In genomic region chr7:3134654-3135053, GRCm38 (mm10) we compare ENCODE assay signal across 27 mouse cellular contexts. TPM values are rescaled to one million over a fixed set of nuclear protein-coding genes. Genes with fewer than 3 reads are reported as not detected.
DNase-seq lines count a peak whose midpoint lies in the region.
"Had no signal": no experiment of that assay in that cellular context is flagged by ENCODE, and none has a peak within 500 bp of the region (broad histone marks: within the 10 kb centered on the region; RNA-seq: fewer than 3 reads in every experiment).

No protein-coding gene starts in this region.

- H3K4me3 ChIP-seq in forebrain, embryonic 10.5 days = no peak overlapping the region
- H3K4me3 ChIP-seq: embryonic facial prominence, embryonic 13.5 days; forebrain, embryonic 13.5 days; gastrocnemius, adult 2 months; heart, embryonic 15.5 days; hindbrain, embryonic 10.5 days; intestine, embryonic 15.5 days had no signal

- no peaks in the 10 kb centered on the region for H3K36me3 ChIP-seq in forebrain, embryonic 10.5 days (replicated peaks)
- H3K36me3 ChIP-seq: embryonic facial prominence, embryonic 13.5 days; heart, embryonic 15.5 days; hindbrain, embryonic 10.5 days; intestine, embryonic 15.5 days had no signal

- peaks cover 39% of the 10 kb centered on the region for H3K9me3 ChIP-seq in forebrain, embryonic 10.5 days
- H3K9me3 ChIP-seq: heart, embryonic 15.5 days; intestine, embryonic 15.5 days had no signal

- H3K27me3 ChIP-seq in forebrain, embryonic 10.5 days (ENCODE audit: poor library complexity, severe bottlenecking) = no peaks in the 10 kb centered on the region
- H3K27me3 ChIP-seq: embryonic facial prominence, embryonic 13.5 days; forebrain, embryonic 13.5 days; heart, embryonic 15.5 days; intestine, embryonic 15.5 days had no signal

- no peaks in the 10 kb centered on the region for H3K4me1 ChIP-seq in forebrain, embryonic 10.5 days
- H3K4me1 ChIP-seq: embryonic facial prominence, embryonic 13.5 days; forebrain, embryonic 13.5 days; heart, embryonic 15.5 days; hindbrain, embryonic 10.5 days; intestine, embryonic 15.5 days had no signal

- WGBS in forebrain, embryonic 10.5 days = 67% methylated on average over 1 of the region's 1 CpGs

- DNase-seq in adrenal gland, postnatal 14 days = peak; percentile 41
- no peak for DNase-seq in adrenal gland, postnatal 25 days
- peak; percentile 2 for DNase-seq in lung, postnatal 36 days
- no peak for DNase-seq in lung, postnatal 14 days
- DNase-seq in NIH3T3 (ENCODE audit: low read depth) (peak; percentile 68), adipocyte (ENCODE audit: low spot score) (peak; percentile 60)
- DNase-seq in gastrocnemius, postnatal 36 days = no peak
- DNase-seq in forebrain, embryonic 10.5 days (ENCODE audit: extremely low spot score, low spot score) = no peak
- DNase-seq: B cell, adult 2 months; cerebellum, adult 18-20 months; cerebellum, adult 9-11 months; cerebellum, postnatal 36 days; gastrocnemius, adult 2 months; gastrocnemius, postnatal 25 days; heart, adult 18-20 months; heart, postnatal 14 days; kidney, adult 18-20 months had no signal

- H3K27ac ChIP-seq in forebrain, embryonic 10.5 days = no peak overlapping the region
- H3K27ac ChIP-seq: embryonic facial prominence, embryonic 13.5 days; forebrain, embryonic 13.5 days; gastrocnemius, adult 2 months; heart, embryonic 15.5 days; hindbrain, embryonic 10.5 days; hindbrain, embryonic 14.5 days; intestine, embryonic 15.5 days had no signal

- intact Hi-C loops in gastrocnemius, postnatal 36 days (cut with DNase I) = no loop called here

RNA-seq across cellular contexts. Expression of gene AU018091, which starts 34.3 kb away (rescaled TPM):
- total RNA-seq in adrenal gland, postnatal 14 days (2021) = not detected in 2 replicates
- not detected in 2 replicates for total RNA-seq in adrenal gland, postnatal 25 days (2021)
- total RNA-seq in gastrocnemius, postnatal 36 days (2021) = not detected
- polyA plus RNA-seq in forebrain, embryonic 10.5 days (2016; fragmentation: Nextera tagmentation; extraction: Ambion mirVana) = 0.10 and 0.21 TPM in 2 replicates
- total RNA-seq: gastrocnemius, adult 2 months; gastrocnemius, postnatal 25 days; heart, adult 18-20 months; heart, postnatal 14 days had no signal
- polyA plus RNA-seq: activated CD4-positive, CD25-positive, alpha-beta regulatory T cell, adult 4 months; CD4-positive, CD25-positive, alpha-beta regulatory T cell, adult 4 months; forebrain, embryonic 13.5 days; heart, embryonic 11.5 days; heart, embryonic 15.5 days; hindbrain, embryonic 14.5 days; intestine, embryonic 15.5 days; kidney, embryonic 14.5 days had no signal

Comparison
In these comparisons a context has a peak if more than half of its experiments do, and no peak if none do; other contexts are left out.
1. DNase-seq: peak in adrenal gland, postnatal 14 days (single experiment), lung, postnatal 36 days (single experiment), NIH3T3 (single experiment) and adipocyte (single experiment); none in adrenal gland, postnatal 25 days (single experiment), lung, postnatal 14 days (single experiment), gastrocnemius, postnatal 36 days (0 of 2) and forebrain, embryonic 10.5 days (single experiment).